In genomic region chr13:44282731-44283571, GRCm38 (mm10) we compare ENCODE assay signal across 11 mouse cellular contexts.
A peak's percentile ranks its signal among the peaks of the same experiment; 100 is the strongest.
DNase-seq lines count a peak whose midpoint lies in the region; ATAC-seq lines count a peak whose summit lies in the region.
"Had no signal": no experiment of that assay in that cellular context is flagged by ENCODE, and none has a peak within 500 bp of the region (broad histone marks: within the 10 kb centered on the region; RNA-seq: fewer than 3 reads in every experiment).

No protein-coding gene starts in this region.

- H3K4me2 ChIP-seq in heart, embryonic 13.5 days, result no peak overlapping the region
- no peak overlapping the region for H3K4me2 ChIP-seq in liver, embryonic 11.5 days
- H3K4me2 ChIP-seq in embryonic facial prominence, embryonic 15.5 days (replicated peaks), result no peak overlapping the region

- ATAC-seq in heart, embryonic 13.5 days (ENCODE audit: extremely low read depth, insufficient number of reproducible peaks, low FRiP score, low TSS enrichment), result no peak
- ATAC-seq in liver, embryonic 11.5 days (replicated peaks; ENCODE audit: low FRiP score), result no peak
- no peak for ATAC-seq in embryonic facial prominence, embryonic 15.5 days (ENCODE audit: insufficient number of reproducible peaks, low FRiP score, low TSS enrichment, low read depth)

- no peaks in the 10 kb centered on the region for H3K36me3 ChIP-seq in heart, embryonic 13.5 days
- H3K36me3 ChIP-seq in liver, embryonic 11.5 days (ENCODE audit: control insufficient read depth, insufficient read depth, low read length), result no peaks in the 10 kb centered on the region
- no peaks in the 10 kb centered on the region for H3K36me3 ChIP-seq in embryonic facial prominence, embryonic 15.5 days
- H3K36me3 ChIP-seq: hindbrain, embryonic 10.5 days had no signal

- no peak overlapping the region for H3K9ac ChIP-seq in heart, embryonic 13.5 days
- no peak overlapping the region for H3K9ac ChIP-seq in liver, embryonic 11.5 days (ENCODE audit: low read depth, low read length)
- no peak overlapping the region for H3K9ac ChIP-seq in embryonic facial prominence, embryonic 15.5 days

- intact Hi-C loops in heart, postnatal 25 days (cut with DNase I), result no loop called here

- H3K27me3 ChIP-seq in heart, embryonic 13.5 days (replicated peaks), result no peaks in the 10 kb centered on the region
- no peaks in the 10 kb centered on the region for H3K27me3 ChIP-seq in liver, embryonic 11.5 days (replicated peaks; ENCODE audit: control insufficient read depth, insufficient read depth, low read length)
- H3K27me3 ChIP-seq in embryonic facial prominence, embryonic 15.5 days, result no peaks in the 10 kb centered on the region

- H3K4me1 ChIP-seq in heart, embryonic 13.5 days, result peaks cover 15% of the 10 kb centered on the region
- H3K4me1 ChIP-seq in liver, embryonic 11.5 days (replicated peaks; ENCODE audit: control insufficient read depth, insufficient read depth, low read length), result no peaks in the 10 kb centered on the region
- peaks cover 25% of the 10 kb centered on the region for H3K4me1 ChIP-seq in embryonic facial prominence, embryonic 15.5 days

- H3K9me3 ChIP-seq in heart, embryonic 13.5 days, result no peaks in the 10 kb centered on the region
- no peaks in the 10 kb centered on the region for H3K9me3 ChIP-seq in liver, embryonic 11.5 days (ENCODE audit: control insufficient read depth, low read length)
- H3K9me3 ChIP-seq in embryonic facial prominence, embryonic 15.5 days (replicated peaks), result no peaks in the 10 kb centered on the region
- H3K9me3 ChIP-seq: hindbrain, embryonic 10.5 days had no signal

- no peak overlapping the region for H3K4me3 ChIP-seq in heart, embryonic 13.5 days
- no peak overlapping the region for H3K4me3 ChIP-seq in liver, embryonic 11.5 days (ENCODE audit: low read depth, low read length)
- no peak overlapping the region for H3K4me3 ChIP-seq in embryonic facial prominence, embryonic 15.5 days (replicated peaks)
- H3K4me3 ChIP-seq: hindbrain, embryonic 10.5 days had no signal

- 69% methylated on average over 16 of the region's 16 CpGs for WGBS in heart, embryonic 13.5 days
- whole genome bisulfite sequencing in liver, embryonic 11.5 days, result 83% methylated on average over 16 of the region's 16 CpGs
- WGBS in embryonic facial prominence, embryonic 15.5 days, result 39% methylated on average over 16 of the region's 16 CpGs

- H3K27ac ChIP-seq in heart, embryonic 13.5 days (replicated peaks), result 0 out of 2 replicates have a peak overlapping the region, but pooled peaks have one; percentile 17
- no peak overlapping the region for H3K27ac ChIP-seq in liver, embryonic 11.5 days (ENCODE audit: low read depth, low read length)
- H3K27ac ChIP-seq in embryonic facial prominence, embryonic 15.5 days (replicated peaks), result peak overlapping the region; percentile 39; the same call in 1 of the 2 replicates
- H3K27ac ChIP-seq: hindbrain, embryonic 10.5 days had no signal

- DNase-seq in heart, postnatal 25 days (ENCODE audit: low spot score), result no peak
- DNase-seq in liver, embryonic 11.5 days (ENCODE audit: low spot score), result peak; percentile 19
- DNase-seq in liver, result no peak
- DNase-seq in left cerebral cortex, adult 9 months (ENCODE audit: low spot score in 2 of 2), result peak; percentile 42 to 74
- DNase-seq in urinary bladder, adult 2 months (ENCODE audit: low spot score), result no peak
- DNase-seq in cerebellum, postnatal 36 days, result no peak
- DNase-seq: cerebellum, adult 9-10 months; thymus, adult 2 months had no signal

Comparison
In these comparisons a context has a peak if more than half of its experiments do, and no peak if none do; other contexts are left out.
1. DNase-seq: peak in liver, embryonic 11.5 days (single experiment) and left cerebral cortex, adult 9 months (2 of 2); none in heart, postnatal 25 days (single experiment), liver (single experiment), urinary bladder, adult 2 months (single experiment) and cerebellum, postnatal 36 days (0 of 2).